Mouse (Mus musculus) CH12.LX (cell line): ENCODE results near the gene Ifi211.
"Not testable (repeated sequence)": the region's sequence is repeated elsewhere in the genome, so short reads cannot be mapped to it uniquely, and the experiment has no call there.

Experiments used
- BHLHE40 ChIP-seq: IDR thresholded peaks from 2 replicates; pipeline ENCODE4 v1.6.1; 2011; ENCODE audit warnings: mild to moderate bottlenecking, low read depth, low read length, improper control_type of control experiment
- CHD1 ChIP-seq: IDR thresholded peaks from 2 replicates; pipeline ENCODE4 v1.6.1; 2012; ENCODE audit warnings: low read depth, low read length, improper control_type of control experiment, inconsistent platforms
- CTCF ChIP-seq, 2 experiments: IDR thresholded peaks in 1 of 2; conservative IDR thresholded peaks in 1 of 2; 2 replicates each; pipeline ENCODE4 v1.5.1; 2011 to 2012; ENCODE audit warnings: low read depth in 2 of 2, low read length in 2 of 2, improper control_type of control experiment in 1 of 2, inconsistent platforms in 1 of 2, mild to moderate bottlenecking in 1 of 2, moderate library complexity in 1 of 2
- ELF1 ChIP-seq: IDR thresholded peaks from 2 replicates; pipeline ENCODE4 v1.6.1; 2014; ENCODE audit warnings: low read depth, mild to moderate bottlenecking, inconsistent platforms, low read length, improper control_type of control experiment
- EP300 ChIP-seq: IDR thresholded peaks from 2 replicates; pipeline ENCODE4 v1.6.1; 2011; ENCODE audit warnings: low read length, improper control_type of control experiment
- ETS1 ChIP-seq: conservative IDR thresholded peaks from 2 replicates; pipeline ENCODE4 v1.6.1; 2012; ENCODE audit warnings: low read depth, mild to moderate bottlenecking, inconsistent platforms, low read length, improper control_type of control experiment, moderate library complexity
- GABPA ChIP-seq: IDR thresholded peaks from 2 replicates; pipeline ENCODE4 v1.6.1; 2012; ENCODE audit warnings: low read depth, low read length, improper control_type of control experiment, inconsistent platforms; ENCODE audit not compliant: insufficient replicate concordance
- MAFK ChIP-seq: IDR thresholded peaks from 2 replicates; pipeline ENCODE4 v1.6.1; 2011; ENCODE audit warnings: low read length, improper control_type of control experiment; ENCODE audit not compliant: insufficient replicate concordance
- POLR2A ChIP-seq: IDR thresholded peaks from 2 replicates; pipeline ENCODE4 v1.6.1; 2011; ENCODE audit warnings: low read depth, mild to moderate bottlenecking, improper control_type of control experiment, low read length
- RAD21 ChIP-seq: IDR thresholded peaks from 2 replicates; pipeline ENCODE4 v1.6.1; 2011; ENCODE audit warnings: low read depth, mild to moderate bottlenecking, low read length, improper control_type of control experiment, moderate library complexity
- SIN3A ChIP-seq: IDR thresholded peaks from 2 replicates; pipeline ENCODE4 v1.6.1; 2012; ENCODE audit warnings: low read length, improper control_type of control experiment, inconsistent platforms

GRCm38 (mm10) chr1:173878264-173878663, 34.6 kb downstream of the Ifi211 start:
- TF ChIP-seq POLR2A; MAFK; CTCF (conservative IDR thresholded peaks at IDR 0.05 in 1 of 2, IDR thresholded peaks at IDR 0.05 in 1 of 2; ENCODE audit: low read depth in 2 of 2, low read length in 2 of 2); GABPA; BHLHE40; EP300; CHD1; ETS1; RAD21: not testable (repeated sequence)
- TF ChIP-seq SIN3A (peak; percentile 34; the same call in 1 of the 2 replicates), ELF1 (peak; percentile 18; the same call in 1 of the 2 replicates)
